Mouse (Mus musculus): Measurements from ENCODE around the gene Rap1gap. TPM values are rescaled to one million over a fixed set of nuclear protein-coding genes. Genes with fewer than 3 reads are reported as not detected.

Rap1gap gene
- under 1 TPM in 1 of 2 experiments, not detected in 1; 0.53 TPM for polyA plus RNA-seq (2017; shearing (Covaris generic))

DNA sequence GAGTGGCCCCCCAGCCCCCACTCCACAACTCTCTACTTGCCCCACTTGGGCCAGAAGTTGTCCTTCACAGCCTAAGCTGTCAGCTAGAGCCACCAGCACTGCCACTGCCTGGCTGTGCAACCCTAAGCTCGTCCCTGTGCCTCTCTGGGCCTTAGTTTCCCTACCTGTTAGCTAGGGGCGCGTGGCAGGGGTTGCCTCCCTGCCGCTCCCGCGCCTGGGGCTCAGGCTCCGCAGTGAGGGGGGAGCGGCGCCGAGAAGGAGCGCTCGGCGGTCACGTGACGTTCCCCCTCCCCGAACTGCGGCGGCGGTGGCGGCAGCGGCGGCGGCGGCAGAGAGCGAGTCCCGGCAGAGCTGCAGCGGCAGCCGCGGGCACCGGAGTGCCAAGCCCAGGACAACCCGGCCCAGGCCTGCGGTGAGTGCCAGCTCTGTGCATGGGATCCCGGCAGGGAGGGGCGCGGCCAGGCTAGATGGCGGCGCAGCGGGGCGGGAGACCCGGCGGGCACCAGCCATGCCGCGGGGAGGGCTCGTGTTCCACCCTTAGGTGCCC lies at the start of gene Rap1gap:
Gene Rap1gap (plus strand): TSS at position 294 of the 547 bp plus-strand sequence.
- no peak for ATAC-seq

DNA sequence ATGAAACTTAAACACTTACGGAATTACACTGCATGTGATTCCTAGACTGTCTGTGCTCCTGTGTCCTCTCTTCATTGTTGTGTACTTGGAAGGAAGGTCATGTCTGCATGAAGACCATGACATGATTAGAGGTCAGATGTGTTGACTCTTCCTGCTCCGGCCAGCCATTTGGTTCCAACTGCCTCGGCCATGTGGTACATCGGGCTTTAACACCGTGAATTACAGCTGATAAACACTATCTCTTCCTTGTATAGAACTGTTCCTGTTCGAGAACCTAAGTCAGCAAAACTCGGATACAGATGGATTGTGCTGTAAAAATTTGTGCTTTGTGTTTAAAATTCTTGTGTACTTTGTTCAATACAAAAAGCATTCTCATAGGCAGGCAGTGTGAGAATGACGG lies 41.7 kb upstream of the Rap1gap start:
- ATAC-seq, result no peak

DNA sequence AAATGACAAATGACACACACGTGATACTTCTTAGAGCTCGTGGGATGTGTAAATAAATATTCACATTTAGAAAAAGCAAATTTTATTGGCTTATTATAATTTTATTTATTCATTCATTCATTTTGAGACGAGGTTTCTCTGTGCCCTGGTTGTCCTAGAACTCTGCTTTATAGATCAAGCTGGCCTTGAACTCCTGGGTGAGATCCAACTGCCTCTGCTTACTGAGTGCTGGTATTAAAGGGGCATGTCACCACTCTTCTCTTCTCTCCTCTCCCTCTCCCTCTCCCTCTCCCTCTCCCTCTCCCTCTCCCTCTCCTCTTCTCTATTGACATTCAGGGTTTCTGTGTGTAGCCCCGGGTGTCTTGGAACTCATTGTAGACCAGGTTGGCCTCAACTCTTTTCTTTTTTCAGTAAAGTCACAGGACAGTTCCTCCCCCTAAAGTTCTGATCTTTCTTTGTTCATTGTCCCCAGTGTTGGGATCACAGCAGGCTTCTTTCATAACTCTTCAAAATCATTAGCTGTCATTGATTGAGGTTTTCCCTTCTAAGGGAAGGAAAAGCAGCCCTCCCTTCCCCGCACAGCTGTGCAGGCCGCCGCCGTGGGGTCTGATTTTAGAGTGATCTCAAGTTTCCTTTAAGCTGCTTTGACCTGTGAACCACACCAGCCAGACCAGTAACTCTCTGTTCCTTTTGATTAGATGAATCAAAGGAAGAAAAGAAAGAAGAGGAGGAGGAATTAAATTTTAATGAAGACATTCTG lies 36.9 kb upstream of the Rap1gap start:
- no peak for ATAC-seq

DNA sequence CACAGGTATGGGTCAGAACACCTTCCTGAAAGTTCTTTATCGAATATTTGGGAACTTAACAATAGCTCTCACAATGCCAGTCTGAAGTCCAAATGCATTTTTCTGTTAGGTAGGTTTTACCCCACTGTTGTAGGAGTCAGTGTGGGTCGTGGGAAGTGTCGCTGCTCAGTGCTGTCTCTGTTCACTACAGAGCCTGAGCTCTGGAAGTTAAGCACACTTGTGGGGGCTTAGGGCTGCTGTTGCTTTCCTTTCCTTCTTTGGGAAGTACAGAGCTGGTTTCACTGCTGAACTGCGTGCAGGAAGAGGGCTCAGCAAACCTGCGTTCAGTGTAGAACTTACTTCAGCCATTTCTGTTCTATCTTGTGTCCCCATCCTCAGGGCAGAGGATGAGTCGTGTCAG lies 36.1 kb upstream of the Rap1gap start:
- no peak for ATAC-seq

DNA sequence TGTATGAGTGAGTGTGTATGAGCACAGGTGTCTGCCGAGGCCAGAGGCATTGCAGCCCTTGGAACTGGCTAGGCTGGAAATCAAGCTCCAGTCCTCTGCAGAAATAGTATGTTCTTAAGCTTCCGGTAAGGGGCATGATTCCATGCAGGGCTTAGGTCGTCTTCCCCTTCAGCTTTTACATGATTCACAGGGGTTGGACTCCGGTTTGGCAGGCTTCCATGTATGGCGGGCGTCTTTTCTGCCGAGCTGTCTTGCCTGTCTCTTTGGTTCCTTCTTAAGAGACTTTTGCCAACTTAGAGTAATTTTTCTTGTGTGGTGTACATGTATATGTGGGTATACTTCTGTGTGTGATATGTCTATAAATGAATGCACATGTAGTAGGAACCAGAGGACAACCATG lies 35.2 kb upstream of the Rap1gap start:
- no peak for ATAC-seq

DNA sequence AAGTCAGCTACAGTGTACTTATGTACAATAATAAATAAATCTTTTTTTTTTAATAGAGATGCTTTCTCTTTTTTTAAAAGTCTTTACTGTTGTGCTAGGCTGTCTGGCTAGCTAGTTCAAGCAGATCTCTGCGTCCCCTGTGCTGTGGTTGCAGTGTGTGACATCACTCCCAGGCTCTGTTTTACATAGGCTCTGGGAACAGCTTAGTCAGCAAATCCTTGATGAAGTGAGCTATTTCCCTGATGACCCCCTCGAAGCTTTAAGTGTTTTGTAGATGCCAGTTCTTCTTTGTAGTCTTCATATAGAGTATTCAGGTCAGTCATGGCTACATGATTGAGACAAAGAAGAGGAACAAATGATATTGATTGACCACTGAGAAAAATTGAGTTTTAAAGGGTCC lies 34.4 kb upstream of the Rap1gap start:
- no peak for ATAC-seq

DNA sequence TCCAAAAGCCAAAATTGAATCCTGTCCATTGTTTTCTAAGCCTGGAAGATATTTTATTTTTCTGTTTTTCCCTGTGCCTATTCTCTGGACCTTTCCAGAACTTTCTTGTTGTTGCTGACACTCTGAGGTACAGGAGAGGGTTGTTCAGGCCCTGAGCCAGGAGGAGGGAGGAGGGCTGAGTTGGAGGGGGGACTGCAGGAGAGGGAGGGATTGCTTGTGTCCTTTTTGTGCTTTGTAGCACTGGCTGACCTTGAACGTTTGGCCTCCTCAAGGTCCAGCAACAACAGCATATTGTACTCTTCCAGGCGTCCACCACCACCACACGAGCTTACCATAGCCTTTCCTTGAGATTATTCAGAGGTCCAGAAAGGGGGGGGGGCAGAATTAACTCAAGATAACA lies 32.9 kb upstream of the Rap1gap start:
- no peak for ATAC-seq

DNA sequence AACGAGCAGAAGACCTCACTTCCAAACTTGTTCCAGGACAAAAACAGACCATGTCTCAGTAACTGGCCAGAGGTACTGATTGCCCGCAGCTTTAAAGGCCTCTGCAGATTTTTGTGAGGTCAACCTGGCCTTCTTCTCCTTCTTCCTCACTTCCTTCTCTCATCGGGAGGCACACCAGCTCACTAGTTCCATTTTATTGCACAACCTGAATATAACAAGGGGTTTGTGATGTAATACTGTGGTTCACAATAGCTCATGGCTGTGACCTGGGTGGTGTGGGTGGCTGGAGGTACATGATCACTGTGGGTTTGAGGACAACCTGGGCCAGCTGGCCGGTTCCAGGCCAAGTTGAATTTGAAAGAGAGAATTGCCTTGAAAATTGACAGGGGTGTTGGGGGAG lies 31.1 kb upstream of the Rap1gap start:
- ATAC-seq, result no peak

DNA sequence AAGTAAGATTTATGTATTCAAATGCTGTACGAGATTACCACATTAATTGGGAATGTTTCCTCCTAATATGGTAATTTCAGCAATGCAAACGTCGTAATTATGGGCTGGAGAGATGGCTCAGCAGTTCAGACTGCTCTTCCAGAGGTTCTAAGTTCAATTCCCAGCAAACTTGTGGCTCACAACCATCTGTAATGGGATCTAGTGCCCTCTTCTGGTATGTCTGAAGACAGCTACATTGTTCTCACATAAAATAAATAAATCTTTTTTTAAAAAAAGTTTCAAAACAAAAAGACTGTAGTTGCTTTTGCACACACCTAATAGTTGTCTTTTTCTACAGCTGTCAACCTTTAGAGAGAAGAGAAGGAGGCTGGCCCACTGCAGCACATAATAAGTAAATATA lies 27.9 kb upstream of the Rap1gap start:
- no peak for ATAC-seq

DNA sequence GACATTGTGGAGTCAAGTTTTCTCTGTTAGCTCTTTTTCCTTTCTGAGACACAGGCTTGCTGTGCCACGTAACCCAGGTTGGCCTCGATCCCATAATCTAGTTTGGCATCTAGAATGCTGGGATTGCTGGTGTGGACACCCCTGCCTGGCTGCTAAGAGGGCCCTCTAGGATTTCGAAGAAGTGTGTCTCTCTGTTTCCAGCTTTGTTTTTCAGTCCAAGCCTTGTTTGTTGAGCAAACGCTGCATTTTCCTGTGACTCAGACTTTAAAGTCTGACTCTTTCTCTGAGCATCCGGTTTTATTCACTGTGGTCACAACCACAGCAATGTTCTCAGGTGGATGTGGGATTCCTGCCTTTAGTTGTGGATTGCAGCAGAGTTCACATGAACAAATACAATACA lies 23.0 kb upstream of the Rap1gap start:
- no peak for ATAC-seq

DNA sequence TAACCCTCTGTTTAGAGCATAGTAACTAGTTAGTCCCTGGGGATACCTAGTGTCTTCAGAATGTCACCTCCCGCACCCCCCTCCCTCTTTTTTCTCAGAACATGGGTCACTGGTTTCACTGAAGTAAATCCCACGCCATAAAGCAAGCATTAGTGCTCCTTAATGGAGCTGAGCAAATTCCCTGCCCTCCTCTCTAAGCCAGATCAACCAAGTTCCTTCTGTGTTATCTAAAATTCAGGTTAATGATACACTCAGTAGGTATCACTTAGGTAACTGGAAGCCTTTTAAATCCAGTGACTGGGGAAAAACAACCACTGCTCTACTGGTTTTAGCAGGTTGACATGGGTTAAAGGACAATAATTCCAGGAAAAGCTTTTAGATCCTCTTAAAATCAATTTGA lies 22.4 kb upstream of the Rap1gap start:
- ATAC-seq, result no peak

DNA sequence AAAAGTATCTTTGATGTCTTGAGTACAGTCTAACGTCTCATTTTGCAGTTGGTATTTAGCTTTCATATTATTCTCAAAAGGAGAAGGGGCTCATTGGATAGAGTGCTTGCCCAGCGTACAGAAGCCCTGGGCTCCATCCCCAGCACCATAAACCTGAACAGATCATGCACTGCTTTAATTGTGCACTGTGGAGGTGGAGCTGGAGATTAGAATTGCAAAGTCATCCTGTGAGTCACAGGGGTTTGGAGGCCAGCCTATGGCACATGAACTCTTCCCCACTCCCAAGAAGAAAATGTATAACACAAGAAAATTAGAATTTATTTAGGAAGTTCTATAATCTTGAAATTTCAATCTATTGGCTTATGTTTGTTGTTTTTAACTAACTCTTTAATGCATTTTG lies 21.1 kb upstream of the Rap1gap start:
- ATAC-seq, result no peak

DNA sequence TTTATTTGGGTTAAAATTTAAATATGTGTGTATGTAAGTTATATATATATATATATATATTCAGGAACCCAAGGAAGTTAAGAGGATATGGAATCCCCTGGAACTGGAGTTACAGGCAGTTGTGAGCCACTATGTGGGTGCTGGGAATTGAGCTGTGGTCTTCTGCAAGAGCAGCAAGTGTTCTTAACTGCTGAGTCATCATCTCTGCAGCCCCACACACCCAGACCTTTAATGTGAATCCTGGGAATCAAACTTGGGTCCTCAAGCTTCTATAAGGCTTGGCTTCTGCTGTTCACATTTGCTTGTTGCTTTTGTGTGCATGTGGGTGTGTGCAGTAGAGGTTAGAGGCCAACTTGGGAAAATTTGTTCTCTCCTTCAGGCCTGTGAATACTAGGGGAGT lies 18.3 kb upstream of the Rap1gap start:
- ATAC-seq, result no peak

DNA sequence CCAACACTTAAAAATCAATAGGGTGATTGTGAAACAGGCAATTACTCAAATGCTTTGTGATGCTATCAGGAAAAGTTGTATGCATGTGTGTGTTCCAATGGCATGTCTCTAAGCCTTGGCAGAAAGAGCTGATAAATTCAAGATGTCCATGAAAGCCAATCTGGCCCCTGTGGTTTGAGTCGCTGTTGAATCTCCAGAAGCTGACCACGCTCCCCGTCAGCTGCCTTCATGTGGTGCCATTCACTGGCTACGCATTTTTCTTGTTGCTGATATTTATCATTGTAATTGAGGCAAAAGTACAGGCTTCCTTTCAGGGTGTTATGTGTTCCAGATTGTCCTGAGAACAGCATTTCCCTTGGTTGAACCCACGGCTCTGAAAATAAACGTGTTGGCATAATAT lies 16.9 kb upstream of the Rap1gap start:
- no peak for ATAC-seq

DNA sequence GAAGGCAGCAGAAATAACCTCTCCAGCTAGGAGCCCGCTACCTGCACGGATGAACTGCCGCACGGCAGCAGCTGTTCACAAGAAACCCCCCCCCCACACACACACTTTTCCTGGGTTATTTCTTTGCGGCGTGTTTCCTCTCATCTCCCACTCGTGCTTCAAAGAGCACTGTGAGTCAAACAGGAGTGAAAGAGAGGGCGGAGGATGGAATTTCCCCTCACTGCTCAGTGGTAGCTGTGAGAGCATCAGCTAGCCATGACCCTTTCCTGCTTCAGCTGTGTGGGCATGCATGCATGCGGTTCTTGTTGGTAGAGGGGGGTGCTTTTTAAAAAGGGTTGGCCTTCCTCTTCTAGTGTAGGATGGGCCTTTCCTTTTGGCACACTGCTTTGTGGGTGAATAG lies 16.3 kb upstream of the Rap1gap start:
- peak; percentile 19 for ATAC-seq

DNA sequence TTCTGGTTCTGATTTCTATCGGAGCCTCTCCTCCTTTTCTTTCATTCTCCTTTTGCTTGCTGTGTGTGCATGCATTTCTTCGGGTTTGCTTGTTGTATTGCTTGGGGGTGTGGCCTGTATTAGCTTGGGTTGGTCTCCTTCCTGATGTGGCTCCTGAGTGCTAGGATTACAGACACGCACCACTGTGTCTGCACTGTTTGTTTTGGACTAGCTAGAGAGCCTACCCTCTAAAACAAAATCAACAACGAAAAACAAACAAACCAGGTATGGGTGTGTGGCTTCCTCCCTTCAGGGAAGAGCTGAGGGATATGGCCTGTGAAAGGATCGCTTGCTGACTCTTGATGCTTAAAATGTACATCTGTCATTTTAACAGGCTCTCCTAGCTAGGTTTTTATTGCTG lies 13.6 kb upstream of the Rap1gap start:
- no peak for ATAC-seq

DNA sequence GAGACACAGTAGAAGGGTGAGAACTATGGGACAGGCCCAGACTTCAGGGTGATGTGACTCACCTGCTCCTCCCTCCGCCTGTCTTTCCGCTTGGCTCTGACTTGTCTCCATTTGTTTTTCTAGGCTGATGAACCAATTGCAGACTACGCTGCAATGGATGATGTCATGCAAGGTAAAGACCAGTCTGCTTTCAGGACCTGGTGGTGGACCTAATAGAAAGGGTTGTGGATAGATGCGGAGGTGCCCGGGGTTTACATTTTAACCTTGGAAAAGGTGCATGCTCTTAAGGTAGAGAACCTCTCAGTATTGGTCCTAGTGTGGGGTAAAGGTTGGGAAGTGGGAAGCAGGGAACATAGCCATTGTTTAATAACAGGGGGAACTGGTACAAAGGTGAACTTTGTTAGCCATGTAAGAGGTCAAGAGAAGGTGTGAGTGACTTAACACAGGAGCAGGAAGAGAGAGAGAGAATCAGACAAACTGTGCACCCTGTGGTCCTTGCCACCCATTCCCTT lies 11.6 kb upstream of the Rap1gap start:
- no peak for ATAC-seq

DNA sequence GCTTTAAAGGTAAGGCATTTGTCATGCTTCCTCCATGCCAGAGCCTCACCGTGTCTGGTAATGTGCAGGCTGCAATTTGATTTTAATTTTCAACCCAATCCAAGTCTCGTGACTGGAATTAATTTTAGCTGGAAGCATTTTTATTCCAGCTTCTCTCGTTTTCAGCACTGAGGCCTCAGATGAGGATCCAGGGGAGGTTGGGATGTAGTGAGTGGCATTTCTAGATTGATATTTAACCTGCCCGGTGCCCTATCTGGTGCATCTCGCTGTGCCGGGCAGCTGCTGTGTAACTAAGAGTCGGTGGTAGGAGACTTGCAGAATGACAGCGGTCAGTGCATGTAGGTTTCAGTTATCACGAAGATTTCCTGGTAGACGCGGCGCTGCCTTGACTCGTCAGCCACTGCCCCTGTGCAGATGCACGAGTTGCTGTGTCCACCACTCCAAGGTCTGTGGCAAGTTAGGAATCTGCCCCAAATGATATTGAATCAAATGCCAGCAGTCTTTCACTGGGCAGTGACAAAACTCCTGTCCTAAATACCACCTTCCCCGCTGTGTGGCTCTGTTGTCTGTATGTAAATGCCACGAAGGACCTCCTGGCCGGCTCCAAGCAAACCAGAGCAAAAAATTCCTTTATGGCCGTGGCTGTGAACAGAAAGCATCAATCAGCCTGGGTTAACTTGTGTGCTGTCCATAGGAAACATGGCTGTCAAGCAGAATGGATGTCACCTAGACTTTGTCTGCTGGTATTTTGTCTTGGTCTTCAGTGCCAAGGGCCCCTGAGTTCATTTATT lies 9.1 kb upstream of the Rap1gap start:
- ATAC-seq, result no peak

DNA sequence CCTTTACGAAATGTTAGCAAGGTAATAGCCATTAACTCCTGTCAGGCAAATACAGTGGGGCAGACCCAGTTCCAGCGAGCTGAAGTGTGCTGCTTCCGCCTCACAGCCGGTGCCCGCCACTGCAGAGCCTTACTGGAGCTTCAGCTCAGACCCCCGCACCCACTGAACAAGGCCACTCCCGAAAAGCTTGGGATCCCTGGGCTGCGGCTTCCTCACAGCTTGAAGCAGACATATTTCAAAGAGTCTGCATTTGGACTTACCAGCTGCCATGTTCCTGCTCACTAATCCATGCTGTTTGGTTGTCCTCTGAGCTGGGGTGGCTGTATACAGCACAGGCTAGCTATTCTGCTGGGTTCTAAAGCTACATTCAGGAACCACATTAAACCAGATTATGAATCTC lies 6.9 kb upstream of the Rap1gap start:
- no peak for ATAC-seq

DNA sequence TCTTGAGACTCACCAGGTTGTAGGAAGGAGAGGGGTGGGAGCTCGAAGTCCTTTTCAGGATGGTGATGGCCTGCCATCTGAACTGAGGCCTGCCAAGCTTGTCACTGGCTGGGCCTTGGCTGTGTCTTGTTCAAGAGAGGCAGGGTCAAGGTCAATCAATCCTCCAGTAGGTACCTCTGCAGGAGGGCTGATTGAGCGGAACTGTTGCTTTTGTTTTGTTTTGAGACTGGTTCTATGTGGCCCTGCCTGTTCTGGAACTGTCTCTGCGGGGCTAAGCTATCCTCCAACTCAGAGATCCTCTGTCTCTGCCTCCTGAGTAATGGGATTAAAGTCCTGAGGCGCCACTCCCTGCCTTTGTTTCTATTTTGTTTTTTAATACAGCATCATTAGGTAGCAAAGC lies 5.0 kb upstream of the Rap1gap start:
- ATAC-seq, result no peak

DNA sequence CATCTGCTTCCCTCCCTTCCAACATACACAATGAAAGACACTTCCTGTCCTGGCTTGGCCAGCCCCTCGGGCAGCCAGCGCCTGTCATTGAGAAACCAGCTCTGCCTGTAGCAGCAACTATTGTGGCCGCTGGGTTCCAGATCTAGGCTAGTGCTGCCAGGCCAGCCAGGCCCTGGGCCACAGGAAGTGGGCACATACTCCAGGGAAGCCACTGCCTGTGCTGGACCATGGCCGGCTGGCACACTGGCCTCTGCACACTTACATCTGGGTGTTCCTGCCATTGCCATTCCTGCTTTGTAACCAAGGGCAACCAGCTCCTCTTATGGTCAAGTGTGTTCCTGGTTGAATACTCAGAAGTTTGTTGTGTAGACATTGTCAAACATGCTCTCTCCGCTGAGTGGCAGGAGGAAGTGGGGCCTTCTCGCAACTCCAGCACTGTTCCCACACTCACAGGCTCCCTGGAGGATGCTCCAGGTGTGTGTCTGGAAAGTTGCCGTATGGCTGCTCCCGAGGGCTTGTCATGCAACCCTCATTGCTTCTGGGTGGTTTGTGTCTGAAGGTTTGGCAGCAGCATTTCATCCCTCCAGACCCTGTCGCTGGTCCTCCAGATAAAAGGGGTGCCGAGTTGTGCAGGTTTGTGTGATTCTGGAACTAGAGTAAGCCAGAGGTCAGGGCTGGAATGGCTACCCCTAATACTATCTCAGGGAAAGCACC lies 4.0 kb upstream of the Rap1gap start:
- no peak for ATAC-seq

DNA sequence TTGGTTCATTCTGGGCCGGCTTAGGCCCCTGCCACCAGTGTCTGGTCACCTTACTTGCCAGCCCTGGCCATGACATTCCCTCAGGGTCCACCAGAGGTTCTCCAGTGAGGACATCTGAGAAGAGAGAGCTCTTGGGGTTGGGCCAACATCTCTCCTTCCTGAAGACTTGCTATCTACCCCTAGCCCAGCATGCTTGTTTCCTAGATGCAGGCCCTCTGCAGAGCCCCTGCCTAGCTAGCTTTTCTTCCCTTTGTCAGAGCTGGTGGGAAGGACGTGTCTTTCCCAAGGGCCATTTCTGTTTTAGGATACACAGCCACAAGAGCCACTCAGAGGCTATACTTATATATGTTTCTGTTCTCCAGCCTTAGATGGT lies 3.5 kb upstream of the Rap1gap start:
- ATAC-seq, result no peak

DNA sequence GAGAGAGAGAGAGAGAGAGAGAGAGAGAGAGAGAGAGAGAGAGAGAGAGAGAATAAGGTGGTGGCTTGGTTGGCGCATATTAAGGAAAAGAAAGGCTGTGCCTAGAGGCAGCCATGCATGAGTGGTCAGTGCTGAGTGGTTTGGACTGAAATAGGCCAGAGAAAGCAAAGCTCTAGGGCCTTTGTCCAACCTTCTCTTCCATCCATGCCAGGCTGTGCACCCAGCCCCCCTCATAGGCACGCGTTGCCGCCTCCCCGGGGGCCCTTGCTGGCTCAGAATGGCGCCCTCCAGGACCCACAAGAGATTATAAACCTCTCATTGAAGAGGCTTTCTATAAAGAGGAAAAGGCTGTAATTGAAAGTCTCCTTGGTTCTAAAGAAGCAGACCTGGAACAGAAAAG lies 3.0 kb upstream of the Rap1gap start:
- no peak for ATAC-seq

All from activated CD4-positive, CD25-positive, alpha-beta regulatory T cell, adult 4 months (primary cell).